Mouse (Mus musculus) cerebellum, adult 8-10 months (tissue): ENCODE results near the gene Psen2.

ENCODE experiments used
- DNase-seq: peaks from one replicate; pipeline ENCODE4 v3.0.0; 2022

Psen2 gene

DNA sequence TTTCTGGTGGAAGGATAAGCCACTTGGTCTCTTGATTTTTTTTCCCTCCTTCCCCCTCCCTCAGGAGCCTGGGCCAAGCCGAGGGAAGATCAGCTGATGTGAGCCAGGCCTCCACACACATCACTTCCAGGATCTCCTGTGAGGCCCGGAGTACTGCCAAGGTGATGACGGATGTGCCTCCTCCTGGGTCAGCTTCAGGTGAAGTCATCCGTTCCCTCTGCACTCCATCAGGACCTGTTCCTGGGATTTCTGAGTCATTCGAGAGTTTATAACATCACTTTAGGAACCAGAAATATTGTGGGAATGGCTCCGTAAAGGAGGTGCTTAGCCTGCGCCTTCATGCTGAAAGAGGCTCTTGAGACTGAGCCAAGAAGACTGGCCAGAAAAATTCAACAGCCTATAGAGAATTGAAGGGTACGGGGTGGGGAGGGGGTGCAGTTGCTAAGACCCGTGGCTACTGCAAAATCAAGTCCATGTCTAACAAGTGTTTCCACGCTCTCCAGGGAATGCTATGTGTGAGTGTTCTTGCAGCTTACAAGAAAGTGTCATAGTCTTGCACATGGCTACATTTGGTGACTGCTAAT is 11.6 kb upstream of the Psen2 start:
- peak; percentile 66 for DNase-seq

DNA sequence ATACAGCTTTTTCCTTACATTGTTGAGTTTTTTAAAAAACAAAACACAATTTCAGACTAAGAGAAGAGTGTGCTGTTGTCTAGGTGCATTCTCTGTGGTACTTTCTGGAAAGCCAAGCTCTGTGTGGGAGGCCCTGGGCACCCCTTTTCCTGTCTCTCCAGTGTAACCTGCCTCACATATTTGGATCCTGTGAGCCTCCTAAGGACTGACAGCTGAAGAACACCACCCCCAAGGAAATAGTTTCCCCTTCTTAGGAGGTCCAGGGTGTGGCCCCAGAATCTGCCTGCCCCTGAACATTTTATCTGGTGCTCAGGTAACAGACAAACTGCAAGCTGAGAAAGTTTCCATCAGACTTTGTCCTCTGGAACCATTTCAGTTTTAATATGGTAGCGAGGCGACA is 5.8 kb upstream of the Psen2 start:
- no peak for DNase-seq

DNA sequence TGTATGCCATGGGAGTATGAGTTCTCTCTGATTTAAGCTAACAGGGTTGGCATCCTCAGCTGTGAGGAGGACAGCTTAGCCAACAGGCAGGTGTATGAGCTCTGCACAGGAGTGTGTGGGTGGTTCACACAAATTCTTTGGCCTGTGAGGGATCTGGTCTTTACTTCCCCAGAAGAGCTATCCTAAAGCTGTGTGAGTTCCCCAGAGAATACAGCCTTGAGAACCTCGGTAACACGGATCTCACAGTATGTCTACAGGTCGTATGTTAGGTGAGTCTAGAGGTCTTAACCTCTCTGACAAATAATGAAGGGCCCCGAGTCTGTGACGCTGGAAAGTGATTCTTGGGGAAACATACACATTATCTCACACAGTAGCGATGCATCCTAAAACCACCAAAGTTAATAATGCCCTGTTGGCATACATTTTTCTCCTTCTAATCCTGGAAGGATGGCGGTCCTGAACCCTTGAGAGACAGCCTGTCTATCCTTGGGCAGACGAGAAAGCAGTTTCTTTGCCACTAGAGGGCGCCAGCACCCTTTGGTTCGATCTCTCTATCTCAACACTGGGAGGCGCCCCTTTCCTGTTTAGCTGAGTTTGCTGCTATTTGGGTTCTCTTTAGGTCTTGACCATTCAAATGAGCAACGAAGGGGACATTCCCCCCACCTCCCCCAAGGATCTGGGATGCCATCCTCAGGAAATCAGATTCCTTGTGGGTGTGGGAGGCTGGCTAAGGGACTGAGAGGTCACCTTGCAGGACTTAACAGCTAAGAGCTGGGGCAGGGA is 5.2 kb upstream of the Psen2 start:
- peak; percentile 94 for DNase-seq

DNA sequence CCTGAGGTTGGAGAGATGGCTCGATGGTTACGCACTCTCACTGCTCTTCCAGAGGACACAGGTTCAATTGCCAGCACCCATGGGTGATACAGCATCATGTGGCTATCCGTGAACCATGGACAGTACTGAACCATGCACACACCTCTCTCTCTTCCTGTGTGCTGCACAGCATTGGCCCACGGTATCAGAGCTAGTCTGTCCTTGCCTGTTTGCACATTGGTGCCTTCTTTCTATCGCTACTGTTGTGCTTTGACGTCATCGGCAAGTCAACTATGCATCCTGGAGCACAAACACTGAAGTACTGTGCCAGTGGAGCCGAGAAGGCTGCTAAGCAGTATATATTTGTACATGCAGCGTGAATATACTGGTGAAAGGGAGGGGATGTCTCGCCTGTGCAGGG is 3.9 kb upstream of the Psen2 start:
- no peak for DNase-seq

DNA sequence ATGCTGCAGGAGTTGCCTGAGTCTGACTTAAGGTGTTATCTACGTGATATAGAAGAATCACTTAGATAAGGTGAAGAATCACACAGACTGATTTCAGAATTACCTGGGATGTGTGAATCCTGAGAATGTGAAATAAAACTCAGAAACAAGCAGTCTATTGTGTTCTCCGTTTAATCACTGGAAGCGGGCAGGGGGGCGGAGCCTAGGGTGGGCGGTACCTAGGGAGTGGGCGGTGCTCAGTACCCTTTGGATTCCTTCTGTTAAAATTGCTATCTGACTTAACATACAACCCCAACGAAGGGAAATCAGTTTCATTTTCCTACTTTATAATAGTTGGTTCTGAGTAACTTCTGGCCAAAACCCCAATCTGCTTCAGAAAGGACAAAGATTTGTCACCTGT is 2.2 kb upstream of the Psen2 start:
- no peak for DNase-seq

DNA sequence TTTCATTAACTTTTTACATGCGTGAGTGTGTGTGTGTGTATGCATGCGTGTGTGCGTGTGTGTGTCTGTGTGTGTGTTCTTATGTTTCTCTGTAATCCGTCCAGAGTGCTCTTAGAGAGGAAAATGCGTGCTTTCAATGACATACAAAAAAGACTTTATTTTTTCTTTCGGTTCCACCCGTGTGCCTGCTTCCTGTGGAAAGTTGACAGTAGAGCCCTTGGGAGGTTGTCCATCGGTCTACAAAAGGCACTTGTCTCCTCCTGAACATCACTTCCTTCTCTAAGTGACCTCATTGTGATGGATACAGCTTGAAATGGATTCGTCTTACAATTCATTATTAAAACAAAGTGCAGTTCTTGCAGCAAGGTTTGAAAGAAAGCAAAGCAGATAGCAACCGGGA is 1.6 kb upstream of the Psen2 start:
- DNase-seq: no peak

DNA sequence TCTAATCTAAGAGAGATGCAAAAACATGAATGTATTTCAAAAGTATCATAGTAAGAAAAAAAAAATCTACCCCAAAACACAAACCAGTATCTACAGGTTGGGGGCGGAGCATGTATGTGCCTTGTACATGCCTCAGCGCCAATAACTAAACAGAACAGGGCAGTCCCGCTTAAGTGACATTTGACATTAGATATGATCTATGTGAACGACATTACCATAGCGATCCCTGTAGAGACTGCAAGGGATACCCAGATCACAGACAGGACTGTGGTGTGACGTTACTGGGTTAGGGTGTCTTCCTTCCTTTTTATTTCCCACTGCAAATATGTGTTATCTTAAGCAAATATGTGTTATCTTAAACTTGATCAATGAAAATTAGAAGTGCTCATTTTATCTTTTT is 1.2 kb upstream of the Psen2 start:
- DNase-seq: no peak

DNA sequence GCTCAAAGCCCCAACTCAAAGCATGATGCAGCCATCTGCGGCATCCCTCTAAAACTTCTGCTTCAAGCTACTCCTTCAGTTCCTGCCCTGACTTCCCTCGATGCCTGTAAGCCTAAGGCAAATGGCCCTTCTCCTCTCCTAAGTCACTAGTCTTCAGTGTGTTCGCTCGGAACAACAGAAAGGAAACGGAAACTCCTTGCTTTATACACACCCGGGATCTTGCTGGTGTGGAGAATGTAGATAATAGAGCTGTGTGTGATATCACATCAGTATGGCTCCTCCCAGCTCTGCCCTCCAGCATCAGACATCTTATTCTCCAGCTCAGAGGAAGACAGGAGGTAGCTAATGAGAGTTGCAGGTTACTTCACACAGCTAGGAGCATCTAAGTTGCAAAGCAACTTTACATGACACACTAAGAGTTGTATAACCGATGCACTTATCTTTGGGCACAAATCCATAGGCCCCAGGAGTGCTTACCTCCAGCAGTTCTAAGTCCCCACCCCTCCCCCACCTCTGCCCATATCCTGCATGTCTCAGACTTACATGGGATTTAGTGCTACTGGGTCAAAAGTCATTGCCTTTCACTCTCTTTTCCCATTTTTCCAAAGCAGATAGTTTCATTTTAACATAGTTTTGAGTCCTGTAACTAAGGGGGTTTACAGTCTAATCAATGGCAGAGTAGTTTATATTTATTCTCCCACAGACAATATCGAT is 1.2 kb downstream of the Psen2 start:
- no peak for DNase-seq

DNA sequence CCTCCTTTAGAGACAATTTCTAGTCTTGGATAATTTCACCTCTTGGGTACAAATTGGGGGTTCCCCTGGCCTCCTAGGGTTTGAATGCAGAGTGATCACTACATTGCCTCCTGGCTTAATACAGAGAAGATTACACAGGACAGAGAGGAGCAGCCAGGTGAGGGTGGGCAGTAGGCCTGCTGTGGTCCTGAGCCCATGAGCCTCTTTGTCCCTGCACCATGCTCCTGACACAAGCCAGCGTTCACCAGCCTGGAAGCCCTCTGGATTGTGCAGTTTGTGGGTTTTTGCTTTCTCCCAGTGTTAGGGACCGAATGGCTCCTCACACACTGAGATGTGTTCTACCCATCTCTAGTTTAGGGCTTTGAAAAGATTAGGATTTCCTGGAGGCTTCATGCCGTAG is 1.8 kb downstream of the Psen2 start:
- no peak for DNase-seq

DNA sequence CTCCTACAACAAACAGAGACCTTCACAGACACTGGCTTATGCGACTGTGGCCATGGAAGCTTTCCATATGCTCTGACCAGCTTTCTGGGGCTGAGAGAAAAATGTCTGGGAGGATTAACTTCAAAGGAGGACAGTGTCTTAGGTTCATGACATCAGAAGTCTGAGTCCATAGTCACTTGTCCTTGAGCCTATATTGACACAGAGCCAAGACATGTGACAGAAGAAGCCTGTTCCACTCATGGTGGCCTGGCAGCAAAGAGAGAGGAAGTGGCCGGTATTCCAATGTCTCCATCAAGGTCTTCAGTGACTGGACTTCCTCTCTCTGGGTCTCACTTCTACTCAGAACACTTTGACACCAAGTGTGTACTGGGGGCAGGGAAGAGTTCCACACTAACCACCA is 2.4 kb downstream of the Psen2 start:
- no peak for DNase-seq

DNA sequence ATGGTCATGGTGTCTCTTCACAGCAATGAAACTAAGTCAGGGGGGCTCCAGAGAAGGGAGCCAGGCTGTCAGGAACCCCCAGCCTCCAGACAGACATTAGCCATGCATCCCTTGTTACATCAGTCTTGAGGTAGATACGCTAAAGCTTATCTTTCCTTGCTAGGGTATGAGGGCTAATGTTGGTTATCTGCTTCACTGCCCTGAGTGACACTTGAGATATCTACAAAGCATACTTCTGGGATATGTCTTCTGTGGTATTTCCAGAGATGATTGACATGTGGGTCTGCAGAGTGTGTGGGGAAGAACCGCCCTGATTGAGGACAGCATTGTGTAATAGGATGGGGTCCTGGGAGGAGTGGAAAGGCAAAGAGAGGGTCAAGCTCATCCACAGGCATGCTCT is 3.5 kb downstream of the Psen2 start:
- no peak for DNase-seq

DNA sequence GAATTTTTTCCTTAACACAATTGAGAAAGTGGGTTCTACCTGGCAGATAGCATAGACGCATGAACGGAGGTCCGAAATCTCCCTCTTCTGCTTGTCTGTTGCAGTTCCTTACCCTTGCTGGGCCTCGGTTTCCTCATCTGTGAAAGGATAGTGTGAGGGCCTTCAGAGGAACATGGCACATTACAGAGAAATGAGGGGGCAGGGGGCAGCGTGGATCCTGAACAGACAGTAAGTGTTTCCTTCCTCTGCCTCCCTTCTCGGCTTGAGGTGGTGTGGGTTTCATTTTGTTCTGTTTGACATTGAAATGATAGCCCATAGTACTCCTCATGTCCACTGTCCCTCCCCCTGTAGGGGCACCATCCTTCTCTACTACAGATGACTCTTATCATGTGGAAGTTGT is 5.8 kb downstream of the Psen2 start:
- no peak for DNase-seq

DNA sequence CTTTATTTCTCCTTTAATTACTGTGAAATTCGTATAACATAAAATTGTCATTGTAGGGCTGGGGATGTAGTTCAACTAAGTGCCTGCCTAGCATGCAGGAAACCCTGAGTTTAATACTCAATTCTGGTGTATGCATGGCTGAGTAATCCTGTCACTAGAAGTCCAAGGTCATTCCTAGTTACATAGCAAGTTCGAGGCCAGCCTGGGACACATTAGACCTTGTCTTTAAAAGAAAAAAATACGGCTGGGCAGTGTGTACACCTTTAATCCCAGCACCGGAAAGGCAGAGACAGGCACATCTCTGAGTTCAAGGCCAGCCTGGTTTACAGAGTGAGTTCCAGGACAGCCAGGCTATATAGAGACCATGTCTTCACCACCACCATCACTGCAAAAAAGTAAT is 6.4 kb downstream of the Psen2 start:
- DNase-seq: no peak

DNA sequence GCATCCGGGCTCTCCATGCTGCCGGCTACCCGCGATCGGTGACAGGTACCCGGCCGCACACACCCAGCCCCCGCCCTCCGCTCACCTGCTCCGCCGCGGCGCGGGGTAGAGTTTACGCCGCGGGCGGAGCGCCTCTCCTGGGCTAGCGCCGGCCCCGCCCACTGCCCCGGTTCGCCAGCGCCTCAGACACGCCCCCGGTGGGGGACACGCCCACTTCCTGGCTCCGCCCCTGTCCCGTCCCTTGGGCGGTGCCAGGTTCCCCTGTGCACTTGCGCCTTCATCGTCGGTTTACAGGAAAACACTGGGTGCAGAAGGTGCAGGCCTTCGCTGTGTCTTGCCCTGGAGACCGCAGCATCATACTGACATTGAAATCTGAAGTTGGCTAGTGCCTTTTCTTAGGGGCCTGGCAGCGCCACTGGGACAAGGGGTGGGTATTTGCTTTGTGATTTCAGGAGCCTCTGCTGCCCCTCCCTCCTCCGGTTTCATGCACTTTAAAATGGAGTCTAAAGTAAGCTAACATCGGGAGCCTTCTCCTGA is 7.0 kb downstream of the Psen2 start:
- peak; percentile 98 for DNase-seq

DNA sequence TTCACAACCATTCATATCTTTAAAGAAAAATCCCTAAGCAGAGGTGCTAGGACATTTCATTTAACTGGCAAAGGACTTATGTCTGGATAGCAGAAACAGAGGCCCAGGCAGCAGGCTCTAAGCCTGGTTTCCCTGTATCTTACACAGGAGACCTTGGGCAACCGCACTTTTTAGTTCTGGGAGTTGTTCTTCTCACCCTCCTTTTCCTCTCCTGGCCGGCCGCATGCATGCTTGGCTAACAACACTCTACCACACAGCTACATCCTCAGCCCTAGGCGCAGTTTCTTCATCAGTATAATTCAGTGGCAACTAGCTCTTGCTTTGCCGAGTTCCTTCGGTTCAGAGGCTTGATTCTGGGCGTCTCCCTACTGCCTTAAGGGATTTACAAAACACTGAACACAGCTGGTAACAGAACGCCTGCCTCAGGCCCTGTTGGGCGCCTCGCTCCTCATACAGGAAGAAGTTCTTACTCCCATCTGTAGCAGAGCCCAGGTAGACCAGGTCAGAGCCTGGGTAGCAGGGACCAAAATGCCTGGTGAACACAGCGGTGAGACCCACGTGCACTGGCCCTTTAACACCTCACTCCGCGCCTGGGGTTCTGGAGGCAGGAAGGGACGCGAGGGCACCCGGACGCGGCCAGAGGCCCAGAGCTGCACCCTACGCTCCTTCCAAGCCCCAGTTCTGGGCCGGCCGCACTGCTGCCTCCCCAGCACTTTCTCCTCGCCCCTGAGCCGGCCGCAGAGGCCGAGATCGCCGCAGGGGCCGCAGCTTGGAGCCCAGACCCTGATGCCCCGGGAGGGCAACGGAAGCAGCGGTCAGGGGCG is 7.7 kb downstream of the Psen2 start:
- DNase-seq: no peak

DNA sequence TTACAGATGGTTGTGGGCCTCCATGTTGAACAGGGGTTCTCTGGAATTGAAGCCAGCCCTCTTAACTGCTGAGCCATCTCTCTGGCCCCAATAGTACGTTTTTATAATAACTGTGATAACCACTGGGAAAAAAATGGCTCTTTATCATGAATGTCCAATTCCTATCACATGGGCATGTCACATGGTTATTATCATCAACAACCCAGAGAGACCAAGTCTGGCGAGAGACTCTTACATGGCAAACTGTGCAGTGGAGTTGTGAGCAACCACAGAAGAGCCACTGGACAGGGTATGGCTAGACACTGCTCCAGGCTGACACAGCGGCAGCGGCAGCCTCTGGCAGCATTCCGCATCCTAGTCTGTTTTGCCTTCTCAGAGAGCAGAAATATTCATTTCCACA is 8.9 kb downstream of the Psen2 start:
- no peak for DNase-seq

DNA sequence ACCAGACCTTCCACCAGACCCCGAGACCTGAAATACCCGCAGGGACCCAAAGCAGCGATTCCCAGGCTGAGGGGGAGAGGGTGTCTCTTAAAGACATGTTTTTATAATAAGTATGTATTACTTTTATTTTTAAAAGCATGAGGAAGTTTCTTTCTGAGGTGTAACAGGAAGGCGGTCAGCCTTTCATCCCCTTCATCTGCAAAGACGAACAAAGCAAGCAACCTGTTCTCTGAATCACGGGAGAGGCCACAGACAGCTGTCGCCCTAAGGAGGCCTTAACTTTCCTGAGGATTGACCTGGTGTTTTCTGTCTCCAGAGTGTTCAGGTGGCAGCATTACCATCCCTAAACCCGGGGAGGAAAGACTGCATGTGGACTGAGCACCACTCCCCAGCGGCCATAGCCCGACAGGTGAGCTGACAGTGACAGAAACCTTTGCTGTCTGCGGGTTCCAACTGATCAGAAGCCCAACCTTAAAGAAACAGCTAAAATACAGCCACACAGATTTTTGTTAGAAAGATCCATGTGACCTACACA is 10.5 kb downstream of the Psen2 start:
- no peak for DNase-seq

DNA sequence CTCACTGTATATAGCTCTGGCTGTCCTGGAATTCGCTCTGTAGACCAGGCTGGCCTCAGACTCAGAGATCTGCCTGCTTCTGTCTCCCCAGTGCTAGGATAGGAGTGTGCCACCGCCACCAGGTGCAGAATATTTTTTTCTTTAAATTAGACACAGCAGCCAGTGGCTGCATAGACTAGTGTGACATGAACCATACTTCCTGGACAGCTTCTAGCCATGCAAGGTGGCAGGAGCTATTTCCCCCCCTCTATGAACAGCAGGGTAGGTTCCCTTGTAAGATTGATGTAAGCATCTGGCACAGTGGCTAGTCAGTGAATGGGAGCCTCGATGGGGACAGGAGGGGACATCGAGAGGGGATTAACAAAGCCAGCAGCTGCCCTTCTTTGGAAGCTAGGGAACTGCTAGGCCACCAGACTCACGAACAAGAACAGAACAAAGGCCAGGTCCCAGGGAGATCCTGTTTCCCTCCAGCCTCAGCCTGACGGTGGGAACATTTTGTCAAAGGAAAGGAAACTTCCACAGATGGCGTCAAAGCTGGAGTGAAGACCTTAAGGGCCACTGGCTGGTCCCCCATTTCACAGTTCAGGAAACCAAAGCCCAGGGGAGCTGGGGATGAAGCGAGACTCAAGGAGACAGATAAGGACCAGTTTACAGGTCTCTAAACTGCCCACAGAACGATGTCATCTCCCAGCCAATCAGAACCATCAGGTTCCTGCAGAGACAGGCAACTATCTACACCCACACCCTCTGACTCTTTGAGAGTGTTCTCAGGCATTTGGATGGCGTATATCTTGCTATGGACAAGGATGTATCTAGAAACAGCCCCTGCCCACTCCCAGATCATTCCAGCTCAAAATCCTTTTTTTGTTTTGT is 11.8 kb downstream of the Psen2 start:
- DNase-seq: no peak

DNA sequence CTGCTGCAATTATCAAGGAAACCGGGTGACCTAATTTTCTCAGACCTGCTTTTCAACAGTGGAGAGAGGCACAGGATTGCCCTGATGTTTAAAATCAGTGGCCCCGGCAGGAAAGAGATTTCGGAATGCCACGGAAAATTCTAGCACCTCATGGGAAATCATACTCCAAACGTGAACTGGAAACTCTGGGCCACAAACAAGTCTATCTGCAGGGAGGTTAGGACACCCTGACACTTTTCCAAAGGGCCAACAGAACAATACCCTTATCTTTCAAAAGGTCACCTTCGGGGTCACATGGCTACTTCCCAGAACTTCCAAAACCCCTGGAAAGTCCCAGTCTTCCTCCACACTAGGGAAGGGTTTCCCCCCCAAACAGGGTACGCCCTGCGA is 12.8 kb downstream of the Psen2 start:
- DNase-seq: no peak

DNA sequence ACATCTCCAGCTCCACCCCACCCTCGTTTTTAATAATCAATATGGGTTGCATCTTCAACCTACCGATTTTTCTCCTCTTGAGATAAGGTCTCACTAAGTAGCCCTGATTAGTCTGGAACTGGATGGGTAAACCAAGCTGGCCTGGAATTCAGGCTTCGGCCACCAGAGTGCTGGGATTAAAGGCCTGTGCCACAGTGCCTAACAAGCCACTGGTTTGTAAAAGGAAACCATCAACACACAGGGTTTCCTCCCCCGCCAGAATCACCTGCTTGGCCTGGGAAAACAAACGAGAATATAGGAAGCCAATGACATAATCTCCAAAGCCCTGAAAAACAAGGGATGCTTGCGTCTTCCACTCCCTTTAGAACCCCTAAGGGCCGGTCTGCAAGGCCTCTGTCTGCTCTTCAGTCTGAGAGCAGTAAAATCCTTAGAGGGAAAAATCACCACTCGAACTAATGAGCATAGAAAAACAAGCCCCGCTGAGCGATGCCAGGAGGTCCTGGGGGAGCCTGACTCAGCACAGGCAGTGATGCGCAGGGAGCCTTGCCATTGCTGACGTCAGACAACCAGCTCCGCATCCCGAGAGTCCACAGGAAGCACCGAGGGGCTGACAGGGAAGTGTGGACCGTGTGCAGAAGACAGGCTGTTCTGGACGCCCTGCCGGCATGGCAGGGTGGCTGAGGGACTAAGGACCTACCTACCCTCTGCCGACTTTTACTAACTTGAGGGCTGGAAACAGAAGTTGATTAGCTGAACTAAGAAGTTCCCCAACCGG is 13.4 kb downstream of the Psen2 start:
- DNase-seq: peak; percentile 78

DNA sequence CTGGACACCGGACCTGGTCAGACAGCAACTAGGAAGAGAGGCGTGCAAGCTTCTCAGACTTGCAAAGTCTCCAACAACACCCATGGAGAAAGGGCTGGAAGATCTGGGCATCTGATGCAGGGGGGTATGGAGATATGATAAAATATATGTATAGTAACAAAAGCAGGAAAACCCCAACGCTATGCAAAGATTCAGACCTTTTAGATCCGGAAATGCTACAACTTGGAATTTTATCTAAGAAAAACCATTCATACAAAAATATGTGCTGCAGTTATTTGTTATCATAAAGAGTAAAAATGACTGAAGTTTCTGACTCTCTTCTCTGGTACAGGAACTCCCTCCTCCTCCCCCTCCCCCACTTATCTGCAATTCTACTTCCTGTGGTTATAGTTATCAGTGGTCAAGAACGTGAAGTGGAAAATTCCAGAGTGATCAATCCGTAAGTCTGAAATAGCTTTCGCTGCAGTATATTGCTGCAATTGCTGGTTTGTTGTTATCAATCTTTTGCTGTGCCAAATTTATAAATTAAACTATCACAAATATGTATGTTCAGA is 14.6 kb downstream of the Psen2 start:
- DNase-seq: no peak
